Mouse (Mus musculus) forebrain, embryonic 11.5 days (tissue): Measurements from ENCODE around the gene Scp2. TPM values are rescaled to one million over a fixed set of nuclear protein-coding genes. Genes with fewer than 3 reads are reported as not detected.

Experiments used
- ATAC-seq: fragments of 200-750 bp; cut with Nextera tagmentation; replicated peaks from 2 replicates; pipeline ENCODE4 v1.8.0; 2017; ENCODE audit warnings: moderate TSS enrichment; ENCODE audit not compliant: low FRiP score
- DNase-seq: peaks from one replicate; pipeline ENCODE4 v3.0.0-alpha.2; 2017; ENCODE audit warnings: low spot score
- H3K27ac ChIP-seq: fragments of 300-500 bp; sonication (generic); 2 replicates; pipeline ENCODE4 v1.5.1; 2014; ENCODE audit warnings: low read depth, low read length
- H3K27me3 ChIP-seq: fragments of 300-500 bp; sonication (generic); 2 replicates; pipeline ENCODE4 v1.6.1; 2014; ENCODE audit warnings: mild to moderate bottlenecking, low read length, mixed read lengths; ENCODE audit not compliant: control insufficient read depth, insufficient read depth
- H3K36me3 ChIP-seq: fragments of 300-500 bp; sonication (generic); 2 replicates; pipeline ENCODE4 v1.6.1; 2014; ENCODE audit warnings: mild to moderate bottlenecking, low read length, moderate library complexity, mixed read lengths; ENCODE audit not compliant: control insufficient read depth, insufficient read depth
- H3K4me1 ChIP-seq: fragments of 300-500 bp; sonication (generic); replicated peaks from 2 replicates; pipeline ENCODE4 v1.6.1; 2014; ENCODE audit warnings: low read length, mixed read lengths; ENCODE audit not compliant: control insufficient read depth, insufficient read depth
- H3K4me2 ChIP-seq: fragments of 300-500 bp; sonication (generic); 2 replicates; pipeline ENCODE4 v1.6.1; 2014; ENCODE audit warnings: low read depth, mild to moderate bottlenecking, low read length, moderate library complexity, mixed read lengths; ENCODE audit not compliant: severe bottlenecking
- H3K4me3 ChIP-seq: fragments of 300-500 bp; sonication (generic); 2 replicates; pipeline ENCODE4 v1.5.1; 2014; ENCODE audit warnings: low read depth, low read length
- H3K9ac ChIP-seq: fragments of 300-500 bp; sonication (generic); 2 replicates; pipeline ENCODE4 v1.6.1; 2014; ENCODE audit warnings: low read length
- H3K9me3 ChIP-seq: fragments of 300-500 bp; sonication (generic); 2 replicates; pipeline ENCODE4 v1.6.1; 2016; ENCODE audit warnings: low read length, mixed read lengths; ENCODE audit not compliant: control insufficient read depth
- WGBS: fragments of 180-500 bp; shearing (Covaris S2); extraction: QIAGEN DNeasy Blood & Tissue Kit; methylation state at CpG from one replicate; pipeline ENCODE4 v1.1.7; 2014; 5-methylcytosine and 5-hydroxymethylcytosine counted together
- microRNA-seq: library from miRNA; unstranded; fragments of <30 nt; microRNA quantifications from one replicate; pipeline ENCODE4, GENCODE M21; 2016; ENCODE audit not compliant: insufficient number of aligned reads
- polyA plus RNA-seq: library from polyadenylated mRNA; unstranded; fragments of >200 nt; fragmentation: Nextera tagmentation; extraction: Ambion mirVana; gene quantifications from 2 replicates; pipeline ENCODE4 v1.2.1, GENCODE M21; 2014

The Scp2 gene
- polyA plus RNA-seq, 1 experiment from 2014 or later: 200 TPM

GRCm38 (mm10) chr4:107996418-107996986 lies 148.3 kb downstream of the Scp2 start:
- no peak overlapping the region for H3K4me3 ChIP-seq
- H3K36me3 ChIP-seq: no peaks in the 10 kb centered on the region
- H3K9me3 ChIP-seq: no peaks in the 10 kb centered on the region
- ATAC-seq (no peak), DNase-seq (no peak)
- H3K4me2 ChIP-seq: no peak overlapping the region
- 90% methylated on average over 9 of the region's 9 CpGs for WGBS
- no peak overlapping the region for H3K27ac ChIP-seq
- H3K27me3 ChIP-seq: no peaks in the 10 kb centered on the region
- no peaks in the 10 kb centered on the region; the same call in 1 of the 2 replicates for H3K4me1 ChIP-seq
- H3K9ac ChIP-seq: no peak overlapping the region

- no peaks in the 10 kb centered on the region; the same call in 1 of the 2 replicates for H3K4me1 ChIP-seq
- no peak overlapping the region for H3K27ac ChIP-seq
- H3K4me3 ChIP-seq: no peak overlapping the region
- no peaks in the 10 kb centered on the region for H3K36me3 ChIP-seq
- whole genome bisulfite sequencing: 86% methylated on average over 6 of the region's 6 CpGs
- ATAC-seq (no peak), DNase-seq (no peak)
- H3K27me3 ChIP-seq: no peaks in the 10 kb centered on the region
- H3K9me3 ChIP-seq: no peaks in the 10 kb centered on the region
- no peak overlapping the region for H3K9ac ChIP-seq
- no peak overlapping the region for H3K4me2 ChIP-seq
These were observed 149.1 kb downstream of the Scp2 start for GRCm38 (mm10) chr4:107995727-107996126.

GRCm38 (mm10) chr4:107995011-107995410 lies 149.8 kb downstream of the Scp2 start:
- Histone ChIP-seq H3K27me3 (no peaks in the 10 kb centered on the region), H3K27ac (no peak overlapping the region), H3K9me3 (no peaks in the 10 kb centered on the region), H3K36me3 (no peaks in the 10 kb centered on the region), H3K9ac (no peak overlapping the region), H3K4me1 (no peaks in the 10 kb centered on the region; the same call in 1 of the 2 replicates), H3K4me3 (no peak overlapping the region), H3K4me2 (no peak overlapping the region)
- 91% methylated on average over 6 of the region's 6 CpGs for WGBS
- DNase-seq: no peak
- no peak for ATAC-seq

Small RNAs within 50 kb of the gene (microRNA-seq; reads per million reads assigned to microRNA genes)
- gene Mir6397: not detected

Other genes starting within 250 kb of the Scp2 start
- gene Cpt2, start 221.4 kb downstream of the Scp2 start, polyA plus RNA-seq: 30.9 and 31.6 TPM in 2 replicates
- not detected in 2 replicates for gene Slc1a7, start 176.7 kb downstream of the Scp2 start, polyA plus RNA-seq
- 0.33 and 0.39 TPM in 2 replicates for gene Podn, start 48.6 kb downstream of the Scp2 start, polyA plus RNA-seq
- gene Echdc2, start 20.4 kb upstream of the Scp2 start, polyA plus RNA-seq: 17.2 and 17.9 TPM in 2 replicates
- gene Zyg11a, start 73.0 kb upstream of the Scp2 start, polyA plus RNA-seq: not detected in 2 replicates
- 24.3 and 28.8 TPM in 2 replicates for gene Zyg11b, start 156.1 kb upstream of the Scp2 start, polyA plus RNA-seq
- 54.5 and 56.8 TPM in 2 replicates for gene Coa7, start 183.1 kb upstream of the Scp2 start, polyA plus RNA-seq
- gene Shisal2a, start 238.4 kb upstream of the Scp2 start, polyA plus RNA-seq: 1.7 and 3.0 TPM in 2 replicates